Mouse (Mus musculus) spleen, embryonic (tissue): ENCODE measurements around the gene Sparc.

Experiments
- CTCF ChIA-PET: fragments of 350-600 bp; sonication (Branson Sonifier 250); formaldehyde crosslinking; loops from one replicate; lab custom pipeline; 2022; lab: Charles Lee

Sparc gene

GRCm38 (mm10) chr11:55407133-55407532 is 15.8 kb downstream of the Sparc start:
- CTCF ChIA-PET = no interaction called here

GRCm38 (mm10) chr11:55405601-55406469 is 17.1 kb downstream of the Sparc start:
- CTCF ChIA-PET = no interaction called here

GRCm38 (mm10) chr11:55404659-55405457 is 18.1 kb downstream of the Sparc start:
- CTCF ChIA-PET = no interaction called here

GRCm38 (mm10) chr11:55400863-55401262 is 22.1 kb downstream of the Sparc start:
- CTCF ChIA-PET = no interaction called here

GRCm38 (mm10) chr11:55398371-55398770 is 24.6 kb downstream of the Sparc start:
- CTCF ChIA-PET = no interaction called here

GRCm38 (mm10) chr11:55397441-55397840 is 25.5 kb downstream of the Sparc start:
- CTCF ChIA-PET = no interaction called here

GRCm38 (mm10) chr11:55397036-55397435 is 25.9 kb downstream of the Sparc start:
- CTCF ChIA-PET = no interaction called here

- CTCF ChIA-PET = no interaction called here
Measured at GRCm38 (mm10) chr11:55395073-55395642, 27.8 kb downstream of the Sparc start.

GRCm38 (mm10) chr11:55394592-55394991 is 28.4 kb downstream of the Sparc start:
- CTCF ChIA-PET = no interaction called here

- CTCF ChIA-PET = no interaction called here
Measured at GRCm38 (mm10) chr11:55392474-55392873, 30.5 kb downstream of the Sparc start.

- CTCF ChIA-PET = no interaction called here
Measured at GRCm38 (mm10) chr11:55389778-55390177, 33.2 kb downstream of the Sparc start.

- CTCF ChIA-PET = interaction anchor here (0.6 to 1.0 kb wide), 3 partner anchors 26 to 181 kb away, joined by 3 to 4 read pairs (median 3); no protein-coding TSS in a partner anchor
Measured at GRCm38 (mm10) chr11:55387576-55387975, 35.4 kb downstream of the Sparc start.

GRCm38 (mm10) chr11:55386424-55387063 is 36.4 kb downstream of the Sparc start:
- CTCF ChIA-PET = no interaction called here

- CTCF ChIA-PET = no interaction called here
Measured at GRCm38 (mm10) chr11:55383463-55384045, 39.4 kb downstream of the Sparc start.

GRCm38 (mm10) chr11:55380908-55381307 is 42.1 kb downstream of the Sparc start:
- CTCF ChIA-PET = no interaction called here

- CTCF ChIA-PET = no interaction called here
Measured at GRCm38 (mm10) chr11:55378371-55378770, 44.6 kb downstream of the Sparc start.

GRCm38 (mm10) chr11:55373838-55374237 is 49.1 kb downstream of the Sparc start:
- CTCF ChIA-PET = interaction anchor here (0.5 kb wide), 1 partner anchor 550 kb away, joined by 3 read pairs; no protein-coding TSS in a partner anchor

- CTCF ChIA-PET = no interaction called here
Measured at GRCm38 (mm10) chr11:55373373-55373772, 49.6 kb downstream of the Sparc start.

- CTCF ChIA-PET = no interaction called here
Measured at GRCm38 (mm10) chr11:55372001-55372400, 51.0 kb downstream of the Sparc start.

GRCm38 (mm10) chr11:55369093-55369471 is 53.9 kb downstream of the Sparc start:
- CTCF ChIA-PET = no interaction called here

GRCm38 (mm10) chr11:55368388-55369092 is 54.4 kb downstream of the Sparc start:
- CTCF ChIA-PET = no interaction called here
